Mouse (Mus musculus): ENCODE measurements around the gene 1810010H24Rik.
"Not testable (repeated sequence)": the region's sequence is repeated elsewhere in the genome, so short reads cannot be mapped to it uniquely, and the experiment has no call there.

The 1810010H24Rik gene

DNA sequence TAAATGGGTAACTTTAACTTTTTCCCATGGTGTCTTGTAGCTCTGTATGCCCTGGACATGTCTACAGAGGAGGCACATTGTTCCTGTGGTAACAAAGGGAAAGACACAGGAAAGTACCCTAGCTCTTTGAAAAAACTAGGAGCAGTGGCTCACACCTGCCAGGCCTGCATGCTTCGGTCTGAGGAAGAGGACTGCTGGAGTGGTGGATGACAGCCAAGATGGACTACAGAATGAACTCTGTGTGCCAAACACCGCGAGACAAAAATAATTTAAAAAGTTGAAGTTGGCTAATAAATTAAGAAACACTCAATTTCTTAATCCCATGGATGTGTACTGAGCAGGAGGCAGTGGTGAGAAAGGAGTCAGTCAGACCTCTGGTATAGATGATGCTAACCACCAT lies 15.9 kb downstream of the 1810010H24Rik start:
- DNase-seq (ENCODE audit: low read depth, low spot score) = no peak

DNA sequence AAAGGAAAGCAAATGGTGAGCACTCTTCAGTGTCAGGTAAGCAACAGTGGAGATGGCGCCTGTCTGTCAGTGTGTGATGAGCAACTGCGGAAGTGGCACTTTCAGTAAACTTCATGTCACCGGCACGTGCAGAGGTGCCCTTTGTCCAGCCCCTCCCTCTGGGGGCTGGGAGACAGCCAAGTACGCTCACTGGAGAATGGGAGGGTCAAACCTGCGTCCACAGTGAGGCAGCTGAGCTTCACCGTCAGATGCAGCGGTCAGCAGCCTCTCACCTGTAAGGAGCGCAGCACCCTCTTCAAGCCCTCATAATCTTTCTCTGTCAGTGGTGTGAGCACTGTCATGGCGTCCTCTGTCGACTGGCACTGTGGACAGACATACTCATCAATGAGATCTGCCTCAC lies 17.9 kb downstream of the 1810010H24Rik start:
- no peak for DNase-seq (ENCODE audit: low read depth, low spot score)

DNA sequence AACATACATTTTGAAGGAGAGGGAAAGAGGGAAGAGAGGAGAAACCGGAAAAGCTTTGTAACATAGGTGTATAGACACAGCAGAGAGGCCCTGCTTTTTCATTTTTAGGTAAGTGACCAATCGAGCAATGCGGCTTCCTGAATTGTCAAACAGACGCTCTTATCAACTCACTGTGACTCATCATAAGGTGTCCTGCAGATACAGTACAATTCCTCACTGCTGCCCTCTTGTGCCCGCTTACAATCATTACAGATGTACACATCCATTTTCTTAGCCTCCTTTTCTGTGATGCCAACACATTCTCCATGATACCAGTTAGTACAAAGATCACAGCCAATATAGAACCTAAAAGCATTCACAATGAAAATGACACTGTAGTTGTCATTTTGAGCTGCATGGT lies 18.8 kb downstream of the 1810010H24Rik start:
- peak; percentile 62 for DNase-seq (ENCODE audit: low read depth, low spot score)

GRCm38 (mm10) chr11:107045546-107045945 lies 20.1 kb downstream of the 1810010H24Rik start:
- no peak for DNase-seq (ENCODE audit: low read depth, low spot score)

GRCm38 (mm10) chr11:107046766-107047620 lies 21.5 kb downstream of the 1810010H24Rik start:
- DNase-seq (ENCODE audit: low read depth, low spot score) = no peak

GRCm38 (mm10) chr11:107054870-107055269 lies 29.4 kb downstream of the 1810010H24Rik start:
- DNase-seq (ENCODE audit: low read depth, low spot score) = no peak

GRCm38 (mm10) chr11:107057391-107057790 lies 31.9 kb downstream of the 1810010H24Rik start:
- no peak for DNase-seq (ENCODE audit: low read depth, low spot score)

GRCm38 (mm10) chr11:107059634-107060033 lies 34.2 kb downstream of the 1810010H24Rik start:
- DNase-seq (ENCODE audit: low read depth, low spot score) = not testable (repeated sequence)

GRCm38 (mm10) chr11:107060941-107061340 lies 35.5 kb downstream of the 1810010H24Rik start:
- DNase-seq (ENCODE audit: low read depth, low spot score) = no peak

GRCm38 (mm10) chr11:107063067-107063466 lies 37.6 kb downstream of the 1810010H24Rik start:
- no peak for DNase-seq (ENCODE audit: low read depth, low spot score)

- DNase-seq (ENCODE audit: low read depth, low spot score) = no peak
These were observed 39.1 kb downstream of the 1810010H24Rik start for GRCm38 (mm10) chr11:107064590-107064989.

DNA sequence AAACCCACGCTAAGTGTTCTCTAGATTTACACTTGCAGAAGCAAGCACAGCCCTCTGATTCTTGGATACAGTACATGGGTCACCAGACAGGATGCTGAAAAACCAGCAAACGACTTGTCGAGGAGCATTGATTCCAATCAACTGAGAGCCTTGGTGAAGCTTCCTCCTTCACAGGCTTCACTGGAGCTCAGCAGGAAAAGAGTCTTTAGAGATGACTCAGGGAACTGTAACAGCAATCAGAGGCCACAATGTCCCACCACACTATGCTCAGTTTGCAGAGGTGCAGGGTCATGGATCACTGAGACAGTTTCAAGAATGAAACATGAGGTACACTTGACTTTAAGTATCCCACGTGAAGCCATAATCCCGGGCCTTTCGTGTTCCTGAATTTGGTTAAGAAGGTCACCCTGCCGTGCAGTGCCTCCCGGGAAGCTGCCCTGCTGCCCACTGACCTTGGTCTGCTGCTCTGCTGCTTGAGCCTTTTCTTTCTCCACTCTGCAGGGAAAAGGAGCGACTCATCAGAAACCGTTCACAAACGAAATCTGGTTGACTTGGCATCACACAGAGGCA lies 39.8 kb downstream of the 1810010H24Rik start:
- DNase-seq (ENCODE audit: low read depth, low spot score) = no peak

Measured in retina, adult 2 months (tissue).